Mouse (Mus musculus): Measurements from ENCODE around the gene Glrx2. TPM values are rescaled to one million over a fixed set of nuclear protein-coding genes. Genes with fewer than 3 reads are reported as not detected.
A peak's percentile ranks its signal among the peaks of the same experiment; 100 is the strongest.

Gene Glrx2
- polyA plus RNA-seq, 1 experiment from 2014 or later: 75.3 TPM

GRCm38 (mm10) chr1:143727701-143728445, 11.7 kb downstream of the Glrx2 start:
- TF ChIP-seq CTCF (IDR thresholded peaks at IDR 0.05) (no peak), EP300 (IDR thresholded peaks at IDR 0.05) (no peak)
- no peak overlapping the region for H3K9ac ChIP-seq (replicated peaks; ENCODE audit: low read depth)
- 39% methylated on average over 9 of the region's 9 CpGs for WGBS
- no peaks in the 10 kb centered on the region for H3K36me3 ChIP-seq (ENCODE audit: insufficient read depth, low read length)
- H3K4me3 ChIP-seq (ENCODE audit: low read depth, low read length): no peak overlapping the region
- no peak overlapping the region for H3K27ac ChIP-seq (ENCODE audit: low read length)
- no peaks in the 10 kb centered on the region for H3K4me1 ChIP-seq (ENCODE audit: insufficient read depth, low read depth, low read length)
- H3K27me3 ChIP-seq (replicated peaks; ENCODE audit: insufficient read depth, low read length): no peaks in the 10 kb centered on the region
- ATAC-seq (no peak; the same call in 1 of the 2 replicates), DNase-seq (ENCODE audit: low spot score) (no peak)
- no peak overlapping the region for H3K4me2 ChIP-seq (replicated peaks; ENCODE audit: low read depth, low read length)
- no peaks in the 10 kb centered on the region for H3K9me3 ChIP-seq (ENCODE audit: low read length)

- DNase-seq (ENCODE audit: low spot score) (peak; percentile 34), ATAC-seq (no peak)
- Histone ChIP-seq H3K36me3 (ENCODE audit: insufficient read depth, low read length) (no peaks in the 10 kb centered on the region), H3K27ac (ENCODE audit: low read length) (no peak overlapping the region), H3K9me3 (ENCODE audit: low read length) (no peaks in the 10 kb centered on the region), H3K4me2 (replicated peaks; ENCODE audit: low read depth, low read length) (no peak overlapping the region), H3K4me1 (ENCODE audit: insufficient read depth, low read depth, low read length) (no peaks in the 10 kb centered on the region), H3K4me3 (ENCODE audit: low read depth, low read length) (no peak overlapping the region), H3K27me3 (replicated peaks; ENCODE audit: insufficient read depth, low read length) (no peaks in the 10 kb centered on the region), H3K9ac (replicated peaks; ENCODE audit: low read depth) (no peak overlapping the region)
- TF ChIP-seq CTCF (IDR thresholded peaks at IDR 0.05) (peak; percentile 64), EP300 (IDR thresholded peaks at IDR 0.05) (no peak)
- WGBS: 68% methylated on average over 2 of the region's 2 CpGs
These were observed 14.8 kb downstream of the Glrx2 start for GRCm38 (mm10) chr1:143730899-143731298.

DNA sequence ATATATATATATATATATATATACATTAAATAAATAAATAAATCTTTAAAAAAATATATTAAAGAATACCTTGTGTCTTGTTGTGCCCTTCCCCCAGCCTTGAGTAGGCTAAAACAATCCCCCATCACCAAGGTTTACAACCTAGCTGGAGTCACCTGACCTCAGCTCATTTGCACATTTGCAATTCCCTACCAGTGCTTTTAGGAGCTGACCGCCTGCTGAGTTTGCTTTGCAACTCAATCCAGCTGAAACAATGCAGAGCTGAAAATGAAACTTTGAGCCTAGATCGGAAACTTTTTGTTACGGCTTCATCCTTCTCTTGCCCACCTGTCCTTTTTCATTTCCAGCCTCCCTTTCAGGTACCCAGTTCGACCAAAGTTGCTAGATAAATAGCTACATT, 15.6 kb downstream of the Glrx2 start:
- H3K4me1 ChIP-seq (ENCODE audit: insufficient read depth, low read depth, low read length): no peaks in the 10 kb centered on the region
- no peak overlapping the region for H3K9ac ChIP-seq (replicated peaks; ENCODE audit: low read depth)
- no peak overlapping the region for H3K4me3 ChIP-seq (ENCODE audit: low read depth, low read length)
- DNase-seq (ENCODE audit: low spot score): no peak
- no peak overlapping the region for H3K27ac ChIP-seq (ENCODE audit: low read length)
- TF ChIP-seq CTCF (IDR thresholded peaks at IDR 0.05): no peak
- TF ChIP-seq EP300 (IDR thresholded peaks at IDR 0.05): no peak
- H3K9me3 ChIP-seq (ENCODE audit: low read length): no peaks in the 10 kb centered on the region
- H3K4me2 ChIP-seq (replicated peaks; ENCODE audit: low read depth, low read length): no peak overlapping the region
- no peak for ATAC-seq
- no peaks in the 10 kb centered on the region for H3K27me3 ChIP-seq (replicated peaks; ENCODE audit: insufficient read depth, low read length)
- no peaks in the 10 kb centered on the region for H3K36me3 ChIP-seq (ENCODE audit: insufficient read depth, low read length)
- WGBS: 57% methylated on average over 4 of the region's 4 CpGs

DNA sequence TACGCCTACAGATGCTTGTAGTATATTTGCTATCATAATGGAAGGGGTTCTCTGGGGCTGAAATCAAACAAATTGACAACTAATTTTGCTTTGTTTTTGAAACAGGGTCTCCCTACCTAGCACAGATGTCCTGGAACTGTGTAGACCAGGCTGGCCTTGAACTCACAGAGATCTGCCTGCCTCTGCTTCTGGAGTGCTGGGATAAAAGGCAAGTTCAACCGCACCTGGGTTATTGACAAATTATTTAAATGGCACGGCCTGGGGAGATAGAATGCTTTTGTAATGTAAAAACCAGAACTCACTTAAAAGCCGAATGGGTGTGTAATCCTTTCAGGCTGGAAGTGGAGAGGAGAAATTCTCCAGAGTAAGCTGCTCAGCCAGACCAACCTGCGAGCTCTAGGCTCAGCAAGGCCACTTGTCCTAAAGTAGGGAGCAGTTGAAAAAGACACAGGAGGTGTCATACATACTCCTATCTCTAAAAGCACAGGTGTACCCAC, 17.8 kb downstream of the Glrx2 start:
- Histone ChIP-seq H3K9me3 (ENCODE audit: low read length) (no peaks in the 10 kb centered on the region), H3K27me3 (replicated peaks; ENCODE audit: insufficient read depth, low read length) (no peaks in the 10 kb centered on the region), H3K36me3 (ENCODE audit: insufficient read depth, low read length) (no peaks in the 10 kb centered on the region), H3K4me2 (replicated peaks; ENCODE audit: low read depth, low read length) (no peak overlapping the region), H3K27ac (ENCODE audit: low read length) (no peak overlapping the region), H3K9ac (replicated peaks; ENCODE audit: low read depth) (no peak overlapping the region), H3K4me1 (ENCODE audit: insufficient read depth, low read depth, low read length) (no peaks in the 10 kb centered on the region), H3K4me3 (ENCODE audit: low read depth, low read length) (no peak overlapping the region)
- WGBS: 74% methylated on average over 5 of the region's 5 CpGs
- no peak for DNase-seq (ENCODE audit: low spot score)
- TF ChIP-seq EP300 (IDR thresholded peaks at IDR 0.05): no peak
- no peak for TF ChIP-seq CTCF (IDR thresholded peaks at IDR 0.05)
- no peak for ATAC-seq

GRCm38 (mm10) chr1:143738811-143739210, 22.7 kb downstream of the Glrx2 start:
- Histone ChIP-seq H3K27me3 (replicated peaks; ENCODE audit: insufficient read depth, low read length) (no peaks in the 10 kb centered on the region), H3K9me3 (ENCODE audit: low read length) (no peaks in the 10 kb centered on the region), H3K36me3 (ENCODE audit: insufficient read depth, low read length) (peaks cover 10% of the 10 kb centered on the region; the same call in 1 of the 2 replicates), H3K4me1 (ENCODE audit: insufficient read depth, low read depth, low read length) (no peaks in the 10 kb centered on the region), H3K4me2 (replicated peaks; ENCODE audit: low read depth, low read length) (peak overlapping the region; percentile 73), H3K27ac (ENCODE audit: low read length) (peak overlapping the region; percentile 89), H3K4me3 (ENCODE audit: low read depth, low read length) (peak overlapping the region; percentile 85), H3K9ac (replicated peaks; ENCODE audit: low read depth) (peak overlapping the region; percentile 65)
- 12% methylated on average over 10 of the region's 11 CpGs for WGBS
- DNase-seq (ENCODE audit: low spot score) (peak; percentile 61), ATAC-seq (peak; percentile 23; the same call in 1 of the 2 replicates)
- no peak for TF ChIP-seq CTCF (IDR thresholded peaks at IDR 0.05)
- no peak for TF ChIP-seq EP300 (IDR thresholded peaks at IDR 0.05)

GRCm38 (mm10) chr1:143739361-143740350, 23.5 kb downstream of the Glrx2 start:
- under 1% methylated on average over 63 of the region's 71 CpGs for WGBS

More at GRCm38 (mm10) chr1:143739361-143740350, 23.5 kb downstream of the Glrx2 start:
- TF ChIP-seq EP300 (IDR thresholded peaks at IDR 0.05) (no peak), CTCF (IDR thresholded peaks at IDR 0.05) (no peak)
- H3K36me3 ChIP-seq (ENCODE audit: insufficient read depth, low read length): peaks cover 10% of the 10 kb centered on the region; the same call in 1 of the 2 replicates
- no peaks in the 10 kb centered on the region for H3K27me3 ChIP-seq (replicated peaks; ENCODE audit: insufficient read depth, low read length)
- peak overlapping the region; percentile 85 for H3K4me3 ChIP-seq (ENCODE audit: low read depth, low read length)
- H3K4me2 ChIP-seq (replicated peaks; ENCODE audit: low read depth, low read length): peak overlapping the region; percentile 73
- H3K9ac ChIP-seq (replicated peaks; ENCODE audit: low read depth): peak overlapping the region; percentile 65
- peak; percentile 97 for ATAC-seq
- H3K27ac ChIP-seq (ENCODE audit: low read length): peak overlapping the region; percentile 89
- peak; percentile 91 for DNase-seq (ENCODE audit: low spot score)
- H3K9me3 ChIP-seq (ENCODE audit: low read length): no peaks in the 10 kb centered on the region
- H3K4me1 ChIP-seq (ENCODE audit: insufficient read depth, low read depth, low read length): no peaks in the 10 kb centered on the region

Measured in lung, postnatal 0 days (tissue).